Mouse (Mus musculus): ENCODE results near the gene Utp3.

Utp3 gene

DNA sequence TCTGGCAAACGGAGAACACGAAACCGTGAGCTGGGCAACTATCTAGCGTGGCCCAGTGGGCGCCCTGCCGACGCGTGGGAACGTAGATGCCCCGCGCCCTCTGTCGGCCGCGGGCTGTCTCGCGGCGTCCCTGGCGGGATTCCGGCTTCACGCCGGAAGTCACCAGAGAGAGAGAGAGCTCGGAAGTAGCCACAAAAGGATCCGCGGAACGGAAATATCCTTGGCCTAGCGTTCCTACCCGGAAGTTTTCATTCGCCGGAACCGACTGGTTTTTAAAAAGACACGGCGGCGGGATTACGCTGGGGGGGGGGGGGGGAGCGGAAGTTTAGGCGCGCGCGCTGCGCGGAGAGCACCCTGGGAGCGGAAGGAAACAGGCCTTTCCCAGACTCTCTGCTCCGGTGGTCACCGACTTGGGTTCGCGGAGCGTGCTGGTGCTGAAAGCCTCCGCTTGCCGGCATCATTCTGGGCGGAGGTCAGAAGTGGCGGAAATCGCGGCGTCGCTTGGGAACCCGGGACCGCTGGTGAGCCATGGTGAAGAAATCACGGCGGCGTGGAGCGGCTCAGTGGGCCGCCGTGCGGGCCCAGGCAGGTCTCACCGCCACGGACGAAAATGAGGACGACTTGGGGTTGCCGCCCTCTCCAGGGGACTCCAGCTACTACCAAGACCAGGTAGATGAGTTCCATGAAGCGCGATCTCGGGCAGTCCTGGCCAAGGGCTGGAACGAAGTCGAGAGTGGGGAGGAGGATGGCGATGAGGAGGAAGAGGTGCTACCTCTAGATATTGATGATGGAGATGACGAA is at the start of gene Utp3:
Utp3 (plus strand) TSS at position 377 of the 801 bp plus-strand sequence.
- TF ChIP-seq GATA4 (IDR thresholded peaks at IDR 0.05; ENCODE audit: insufficient replicate concordance, low read length) = peak; percentile 87; the same call in 1 of the 2 replicates

DNA sequence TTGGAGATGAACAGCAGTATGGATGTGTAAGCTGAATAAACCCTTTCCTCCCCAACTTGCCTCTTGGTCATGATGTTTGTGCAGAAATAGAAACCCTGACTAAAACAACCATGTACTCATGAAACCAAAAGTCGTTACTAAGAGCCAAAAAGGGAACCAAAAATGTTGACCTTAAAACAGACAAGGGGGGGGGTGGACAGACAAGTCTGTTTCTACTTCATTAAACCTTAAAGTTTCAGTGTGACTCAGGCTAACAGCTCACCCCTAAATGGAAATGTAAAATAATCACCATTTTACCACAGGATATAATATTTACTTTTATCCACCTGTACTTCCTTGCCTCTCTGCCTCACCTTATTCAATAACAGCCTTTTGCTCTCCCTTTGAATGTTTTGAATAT is 45.7 kb upstream of the Utp3 start:
- TF ChIP-seq GATA4 (IDR thresholded peaks at IDR 0.05; ENCODE audit: insufficient replicate concordance, low read length) = no peak

DNA sequence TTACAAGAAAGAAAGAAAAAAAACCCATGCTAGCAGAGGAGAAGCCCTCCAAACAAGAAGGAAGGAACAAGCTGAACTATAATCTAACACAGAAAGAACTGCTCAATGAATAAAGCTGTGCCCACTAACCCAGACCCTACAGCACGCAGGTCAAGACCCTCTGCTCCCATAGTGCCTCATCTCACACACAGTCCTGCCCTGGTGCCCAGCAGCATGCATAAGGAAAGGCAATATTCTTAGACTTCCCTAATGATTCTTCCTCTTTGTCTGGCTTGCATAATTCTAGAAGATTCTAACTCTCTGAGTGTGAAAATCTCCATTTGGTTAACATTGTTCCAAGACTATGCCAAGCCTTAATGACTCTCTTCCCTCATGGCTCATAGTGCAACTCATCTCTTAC is 45.3 kb upstream of the Utp3 start:
- no peak for TF ChIP-seq GATA4 (IDR thresholded peaks at IDR 0.05; ENCODE audit: insufficient replicate concordance, low read length)

DNA sequence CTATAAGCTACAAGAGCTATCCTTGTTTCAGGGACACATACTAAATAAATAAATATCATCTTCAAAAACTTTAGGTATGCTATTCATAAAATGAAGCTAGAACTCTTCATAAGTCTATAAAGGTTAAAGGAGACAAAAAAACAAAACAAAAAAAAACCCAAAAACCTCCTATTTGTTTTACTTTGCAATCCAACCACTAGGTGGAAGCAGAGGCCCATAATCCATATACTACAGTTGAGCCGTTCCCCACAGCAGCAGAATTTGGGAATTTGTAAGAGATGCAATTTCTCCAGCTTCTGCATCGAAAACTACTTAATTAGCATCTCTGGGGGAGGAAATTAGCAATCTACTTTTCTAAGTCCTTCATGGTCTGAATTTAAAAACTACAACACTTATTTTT is 35.0 kb upstream of the Utp3 start:
- no peak for TF ChIP-seq GATA4 (IDR thresholded peaks at IDR 0.05; ENCODE audit: insufficient replicate concordance, low read length)

DNA sequence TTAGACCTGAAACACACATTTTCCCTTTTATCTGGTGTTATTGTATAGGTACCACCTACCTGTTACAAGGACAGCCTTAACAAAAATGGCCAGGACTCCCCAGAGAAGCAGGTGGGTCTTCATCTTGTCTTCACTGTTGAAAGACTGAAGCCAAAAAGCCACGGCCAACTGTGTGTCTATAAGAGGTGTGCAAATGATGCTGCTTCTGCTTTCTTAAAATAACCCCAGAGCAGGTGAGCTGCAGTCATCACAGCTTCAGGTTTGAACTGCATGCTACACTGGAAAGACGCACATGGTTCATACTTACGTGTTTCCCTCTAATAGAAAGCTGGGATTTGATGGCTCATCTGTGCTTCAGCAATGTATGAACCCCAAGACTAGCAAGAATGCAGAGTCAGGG is 26.6 kb upstream of the Utp3 start, which contains the start of gene Jchain:
Jchain (minus strand) TSS at position 235 of the 400 bp plus-strand sequence.
- no peak for TF ChIP-seq GATA4 (IDR thresholded peaks at IDR 0.05; ENCODE audit: insufficient replicate concordance, low read length)

DNA sequence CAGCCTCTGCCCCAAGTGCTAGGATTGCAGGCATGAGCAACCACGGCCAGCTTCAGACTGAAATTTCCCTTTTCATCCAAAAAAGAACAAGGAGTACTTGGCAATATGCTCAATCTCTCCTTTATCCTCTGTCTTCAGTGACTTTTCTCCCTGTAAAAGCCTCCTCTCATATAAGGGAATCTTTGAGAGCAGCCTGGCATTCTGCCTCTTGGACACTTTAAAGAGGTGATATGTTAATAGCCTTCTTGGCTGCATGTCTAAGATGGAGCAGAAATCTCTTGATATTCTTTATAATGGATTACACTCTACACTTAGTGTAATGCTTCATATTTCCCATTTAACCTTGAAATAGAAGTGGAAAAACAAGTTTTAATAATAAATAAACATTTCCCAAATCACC is 23.4 kb upstream of the Utp3 start:
- TF ChIP-seq GATA4 (IDR thresholded peaks at IDR 0.05; ENCODE audit: insufficient replicate concordance, low read length) = no peak

DNA sequence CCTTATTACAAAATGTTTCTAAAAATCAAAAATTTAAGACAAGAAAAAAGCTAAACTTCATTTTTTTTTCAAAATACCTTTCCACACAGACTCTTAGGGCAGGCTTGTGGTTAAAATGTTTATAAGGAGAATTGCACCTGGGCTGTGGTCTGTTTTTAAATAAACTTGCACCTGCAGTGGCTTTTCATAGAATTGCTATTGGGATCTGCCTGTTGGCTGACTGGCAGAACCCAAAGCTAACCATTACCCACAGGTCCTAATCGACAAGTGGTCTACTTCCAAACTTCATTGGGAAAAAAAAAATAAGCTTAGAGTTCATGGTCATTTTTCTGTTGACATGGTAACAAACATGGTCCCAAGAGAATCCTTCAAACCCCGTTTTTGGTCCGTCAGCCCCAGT is 19.6 kb upstream of the Utp3 start:
- no peak for TF ChIP-seq GATA4 (IDR thresholded peaks at IDR 0.05; ENCODE audit: insufficient replicate concordance, low read length)

DNA sequence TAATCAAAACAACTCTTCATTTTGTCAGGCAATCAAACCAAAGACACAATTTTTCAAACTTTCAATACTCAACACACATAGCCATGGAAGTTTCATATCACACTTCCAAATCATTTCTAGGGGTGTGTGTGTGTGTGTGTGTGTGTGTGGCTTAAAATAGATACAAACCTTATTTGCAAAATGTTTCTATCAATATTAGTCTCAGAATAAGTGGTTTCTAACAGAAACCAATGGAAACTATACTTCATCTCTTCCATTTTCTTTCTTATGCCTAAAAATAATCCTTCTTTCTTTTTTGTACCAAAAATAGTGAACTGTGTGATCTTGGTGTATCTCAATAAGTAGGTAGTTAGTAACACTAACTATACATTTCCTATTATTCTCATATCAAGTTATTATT is 13.4 kb upstream of the Utp3 start:
- TF ChIP-seq GATA4 (IDR thresholded peaks at IDR 0.05; ENCODE audit: insufficient replicate concordance, low read length) = no peak

DNA sequence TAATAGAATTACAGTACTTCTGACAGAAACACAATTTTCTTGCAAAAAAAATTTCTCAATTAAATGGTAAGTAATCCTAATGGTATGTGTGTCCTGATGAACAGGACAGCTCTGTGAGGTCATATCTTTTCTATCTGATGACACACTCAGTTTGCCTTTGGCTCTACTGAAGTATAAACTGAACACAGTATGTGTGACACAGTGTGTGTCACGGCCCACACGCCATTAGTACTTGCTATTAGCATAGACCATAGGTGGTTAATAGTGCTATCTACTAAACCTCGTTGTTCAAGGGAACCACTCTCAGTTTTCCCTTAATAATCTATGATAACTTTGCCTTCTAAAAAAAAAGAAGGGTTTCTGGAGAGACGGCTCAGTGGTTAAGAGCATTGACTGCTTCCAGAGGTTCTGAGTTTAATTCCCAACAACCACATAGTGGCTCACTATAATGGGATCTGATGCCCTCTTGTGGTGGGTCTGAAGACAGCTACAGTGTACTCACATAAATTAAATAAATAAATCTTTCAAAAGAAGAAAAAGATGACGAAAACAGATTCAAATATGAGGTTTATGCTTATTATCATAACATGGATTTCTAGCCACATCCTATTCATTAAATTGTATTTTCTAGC is 11.5 kb upstream of the Utp3 start:
- no peak for TF ChIP-seq GATA4 (IDR thresholded peaks at IDR 0.05; ENCODE audit: insufficient replicate concordance, low read length)

DNA sequence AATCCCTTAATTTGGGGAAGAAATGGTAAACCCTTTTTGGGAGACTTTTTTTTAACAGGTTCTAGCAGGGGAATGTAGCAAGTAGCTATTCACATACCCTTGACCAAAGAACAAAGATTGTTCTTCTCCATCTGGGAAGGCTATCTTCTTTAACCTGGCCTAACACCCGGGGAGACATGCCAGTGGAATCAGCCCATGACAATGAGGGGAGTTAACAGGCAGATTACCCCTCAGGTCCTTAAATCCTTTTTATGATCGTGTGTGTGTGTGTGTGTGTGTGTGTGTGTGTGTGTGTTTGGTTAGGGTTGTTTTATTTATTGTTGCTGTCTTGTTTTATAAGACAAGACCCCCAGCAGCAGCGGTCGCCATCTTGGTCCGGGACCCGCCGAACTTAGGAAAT is 8.7 kb upstream of the Utp3 start:
- no peak for TF ChIP-seq GATA4 (IDR thresholded peaks at IDR 0.05; ENCODE audit: insufficient replicate concordance, low read length)

DNA sequence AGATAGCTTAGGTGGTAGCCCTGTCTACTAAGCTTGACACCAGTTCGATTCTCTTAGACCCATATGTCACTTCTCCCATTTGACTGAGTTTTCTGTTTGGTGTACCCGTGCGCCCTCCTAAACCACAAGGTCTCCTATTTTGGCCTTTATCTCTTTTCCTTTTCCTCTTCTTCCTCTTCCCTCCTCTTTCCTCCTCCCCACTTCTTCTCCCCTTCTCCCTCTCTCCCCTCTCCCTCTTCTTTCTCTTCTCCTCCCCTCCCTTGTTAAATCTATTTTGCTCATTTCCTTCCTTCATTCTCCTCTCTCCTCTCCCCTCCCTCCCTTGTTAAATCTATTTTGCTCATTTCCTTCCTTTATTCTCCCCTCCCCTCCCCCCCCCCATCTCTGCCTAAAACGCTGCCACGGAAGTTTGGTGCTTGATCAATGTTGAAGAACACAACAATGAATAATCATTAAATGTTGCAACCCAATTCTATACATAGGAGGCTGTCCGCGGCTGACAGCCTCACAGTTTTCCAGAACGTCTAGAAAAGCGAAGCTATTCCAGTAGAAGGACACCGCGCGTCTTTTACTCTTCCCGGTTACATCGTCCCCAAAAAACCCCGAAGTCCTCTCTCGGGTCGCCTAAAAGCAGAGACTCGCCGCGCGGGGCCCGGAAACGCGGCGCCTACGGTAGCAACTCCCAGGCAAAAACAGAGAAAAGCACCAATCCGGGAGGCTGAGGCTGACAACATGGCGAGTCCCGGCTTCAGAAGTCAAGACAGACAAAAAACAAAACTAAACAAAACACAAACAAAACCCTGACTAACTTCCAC is 784 bp upstream of the Utp3 start:
- no peak for TF ChIP-seq GATA4 (IDR thresholded peaks at IDR 0.05; ENCODE audit: insufficient replicate concordance, low read length)

DNA sequence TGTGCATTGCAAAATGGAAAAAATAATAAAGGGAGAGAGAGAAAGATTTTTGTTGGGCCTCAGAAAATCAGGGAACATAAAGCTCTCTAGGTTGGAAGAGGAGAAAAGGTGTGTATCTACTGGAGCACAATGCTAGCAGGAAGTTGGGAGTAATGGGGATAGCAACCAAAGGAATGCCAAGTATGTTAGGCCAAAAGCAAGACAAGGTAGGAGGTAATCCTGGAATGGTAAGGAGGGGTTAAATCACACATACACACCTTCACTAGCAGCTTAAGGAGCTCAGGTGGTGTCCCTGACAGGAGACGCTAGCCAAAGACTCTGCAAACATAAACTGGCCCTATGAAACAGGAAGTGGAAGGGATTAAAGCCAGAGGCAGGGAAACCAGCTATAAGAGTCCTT is 4.7 kb downstream of the Utp3 start:
- no peak for TF ChIP-seq GATA4 (IDR thresholded peaks at IDR 0.05; ENCODE audit: insufficient replicate concordance, low read length)

DNA sequence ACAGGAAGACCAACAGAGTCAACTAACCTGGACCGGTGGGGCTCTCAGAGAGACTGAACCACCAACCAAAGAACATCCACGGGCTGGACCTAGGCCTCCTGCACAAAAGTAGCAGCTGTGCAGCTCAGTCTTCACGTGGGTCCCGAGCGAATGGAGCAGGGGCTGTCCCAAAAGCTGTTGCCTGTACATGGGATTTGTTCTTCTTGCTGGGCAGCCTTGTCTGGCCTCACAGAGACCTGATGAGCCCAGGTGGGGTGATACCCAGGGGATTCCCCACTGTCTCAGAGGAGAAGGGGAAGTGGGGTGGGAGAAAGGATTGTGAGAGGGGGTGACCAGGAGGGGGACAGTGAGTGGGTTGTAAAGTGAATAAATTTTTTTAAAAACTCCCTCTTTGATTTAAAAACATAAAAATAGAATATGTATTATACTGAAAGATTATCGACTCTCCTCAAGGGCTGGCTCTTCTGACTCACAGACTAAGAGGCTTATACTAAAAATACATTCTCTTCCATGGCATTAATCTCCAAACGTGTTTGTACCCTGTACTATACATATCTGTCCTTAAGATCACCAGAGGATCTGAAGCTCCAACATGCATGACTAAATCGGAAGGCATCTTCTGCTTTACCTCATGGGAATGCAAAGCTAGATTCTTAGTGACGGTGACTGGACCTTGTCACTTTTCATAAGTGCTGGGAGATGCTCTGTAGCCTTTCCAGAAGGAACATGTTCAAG is 7.0 kb downstream of the Utp3 start:
- no peak for TF ChIP-seq GATA4 (IDR thresholded peaks at IDR 0.05; ENCODE audit: insufficient replicate concordance, low read length)

DNA sequence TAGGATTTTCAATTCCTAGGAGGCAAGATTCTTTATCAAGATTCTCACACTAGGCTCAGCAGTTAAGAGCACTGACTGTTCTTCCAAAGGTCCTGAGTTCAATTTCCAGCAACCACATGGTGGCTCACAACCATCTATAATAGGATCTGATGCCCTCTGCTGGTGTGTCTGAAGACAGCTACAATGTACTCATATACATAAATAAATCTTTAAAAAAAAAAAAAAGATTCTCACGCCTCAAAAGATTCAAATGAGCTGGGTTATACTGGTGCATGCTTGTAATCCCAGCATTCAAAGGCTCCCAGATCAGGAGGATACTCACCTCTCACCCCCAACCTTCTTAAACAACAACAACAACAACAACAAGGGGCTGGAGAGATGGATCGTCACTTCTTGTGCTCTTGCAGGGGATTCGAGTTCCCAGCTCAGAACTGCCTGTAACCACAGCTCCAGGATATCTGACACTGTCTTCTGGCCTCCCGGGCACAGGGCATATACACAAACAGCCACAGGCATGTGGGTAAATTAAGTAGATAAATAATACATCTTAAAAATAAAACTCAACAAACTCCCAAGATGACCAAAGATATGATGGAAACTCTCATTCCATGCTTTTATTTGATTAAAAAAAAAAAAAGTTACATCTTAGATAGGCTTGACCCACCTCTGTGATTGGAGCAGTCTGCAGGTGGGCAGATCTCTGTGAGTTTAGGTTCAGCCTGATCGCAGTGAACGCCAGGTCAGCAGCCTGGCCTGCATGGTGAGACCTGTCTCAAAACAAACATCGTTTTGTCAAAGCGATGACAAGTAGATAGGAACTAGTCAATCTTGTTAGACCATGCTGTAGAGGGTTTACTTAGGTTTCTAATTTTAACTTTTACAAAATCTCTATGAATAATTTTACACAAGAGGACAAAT is 8.9 kb downstream of the Utp3 start:
- TF ChIP-seq GATA4 (IDR thresholded peaks at IDR 0.05; ENCODE audit: insufficient replicate concordance, low read length) = no peak

Measured in liver, adult (tissue).